Mouse (Mus musculus): ENCODE data around the gene Ada. TPM values are rescaled to one million over a fixed set of nuclear protein-coding genes. Genes with fewer than 3 reads are reported as not detected.
A peak's percentile ranks its signal among the peaks of the same experiment; 100 is the strongest.

Ada gene
- total and polyA plus RNA-seq, 3 experiments: 18.0 to 24.0 (median 19.9) TPM

GRCm38 (mm10) chr2:163787709-163788108 is 37.7 kb upstream of the Ada start:
- in situ Hi-C loops (cut with MboI; ENCODE audit: low pct_ligation_motif_present, low pct_unique_long_range_greater_than_20kb, low sequenced_read_pairs): no loop called here
- no peak for TF ChIP-seq USF1 (IDR thresholded peaks at IDR 0.05; ENCODE audit: low read depth, low read length)
- TF ChIP-seq MAZ (IDR thresholded peaks at IDR 0.05; ENCODE audit: low read depth, low read length): 0 out of 2 replicates have a peak, but pooled peaks have one; percentile 28
- peak; percentile 31 for TF ChIP-seq ZC3H11A (IDR thresholded peaks at IDR 0.05; ENCODE audit: low read depth, low read length)
- peak; percentile 52 to 89 for TF ChIP-seq CTCF (conservative IDR thresholded peaks at IDR 0.05 in 1 of 2, IDR thresholded peaks at IDR 0.05 in 1 of 2; ENCODE audit: low read depth in 2 of 2, low read length in 2 of 2)
- TF ChIP-seq RAD21 (IDR thresholded peaks at IDR 0.05; ENCODE audit: low read depth, low read length): peak; percentile 77
- 0 out of 2 replicates have a peak, but pooled peaks have one; percentile 14 for TF ChIP-seq MAX (IDR thresholded peaks at IDR 0.05; ENCODE audit: low read length)
- TF ChIP-seq MYC (IDR thresholded peaks at IDR 0.05; ENCODE audit: low read depth, low read length): 0 out of 2 replicates have a peak, but pooled peaks have one; percentile 33
- peak; percentile 71 for TF ChIP-seq SMC3 (IDR thresholded peaks at IDR 0.05; ENCODE audit: low read depth, low read length)
- TF ChIP-seq BHLHE40 (IDR thresholded peaks at IDR 0.05; ENCODE audit: low read depth, low read length): no peak
- H3K4me2 ChIP-seq (ENCODE audit: insufficient read depth, low read depth, poor library complexity, severe bottlenecking): no peak overlapping the region
- H3K79me2 ChIP-seq (replicated peaks; ENCODE audit: control insufficient read depth, extremely low read depth, insufficient read depth, poor library complexity, severe bottlenecking): no peaks in the 10 kb centered on the region
- no peak overlapping the region for H3K27ac ChIP-seq (ENCODE audit: insufficient read depth, low read depth)
- no peaks in the 10 kb centered on the region for H3K36me3 ChIP-seq (replicated peaks in 1 of 2; ENCODE audit: control insufficient read depth in 1 of 2, insufficient read depth in 1 of 2, low read length in 1 of 2)
- no peak overlapping the region for H3K9ac ChIP-seq (ENCODE audit: insufficient read depth, low read depth)
- peak; percentile 72 for DNase-seq (ENCODE audit: extremely low read depth)
- H3K4me1 ChIP-seq (ENCODE audit: control insufficient read depth in 1 of 2, insufficient read depth in 2 of 2): peaks cover 0 to 3% of the 10 kb centered on the region in 2 experiments; a peak in 1 of 4 replicates
- H3K4me3 ChIP-seq (replicated peaks in 1 of 3; ENCODE audit: low read depth in 2 of 3, low read length in 2 of 3, poor library complexity in 1 of 3): no peak overlapping the region
- dilution Hi-C loops (cut with MboI; ENCODE audit: extremely low pct_ligation_motif_present, extremely low pct_unique_long_range_greater_than_20kb, low sequenced_read_pairs): no loop called here
- peaks cover 15% of the 10 kb centered on the region for H3K27me3 ChIP-seq (replicated peaks)
- no peaks in the 10 kb centered on the region for H3K9me3 ChIP-seq (replicated peaks; ENCODE audit: low read length)

GRCm38 (mm10) chr2:163787086-163787485 is 37.0 kb upstream of the Ada start:
- Histone ChIP-seq H3K79me2 (replicated peaks; ENCODE audit: control insufficient read depth, extremely low read depth, insufficient read depth, poor library complexity, severe bottlenecking) (no peaks in the 10 kb centered on the region), H3K9me3 (replicated peaks; ENCODE audit: low read length) (peaks cover 5% of the 10 kb centered on the region), H3K27me3 (replicated peaks) (peaks cover 19% of the 10 kb centered on the region), H3K4me3 (replicated peaks in 1 of 3; ENCODE audit: low read depth in 2 of 3, low read length in 2 of 3, poor library complexity in 1 of 3) (no peak overlapping the region), H3K27ac (ENCODE audit: insufficient read depth, low read depth) (no peak overlapping the region), H3K4me1 (ENCODE audit: control insufficient read depth in 1 of 2, insufficient read depth in 2 of 2) (peaks cover 0 to 3% of the 10 kb centered on the region in 2 experiments; a peak in 1 of 4 replicates), H3K4me2 (ENCODE audit: insufficient read depth, low read depth, poor library complexity, severe bottlenecking) (no peak overlapping the region), H3K9ac (ENCODE audit: insufficient read depth, low read depth) (no peak overlapping the region), H3K36me3 (replicated peaks in 1 of 2; ENCODE audit: control insufficient read depth in 1 of 2, insufficient read depth in 1 of 2, low read length in 1 of 2) (no peaks in the 10 kb centered on the region)
- dilution Hi-C loops (cut with MboI; ENCODE audit: extremely low pct_ligation_motif_present, extremely low pct_unique_long_range_greater_than_20kb, low sequenced_read_pairs) (no loop called here), in situ Hi-C loops (cut with MboI; ENCODE audit: low pct_ligation_motif_present, low pct_unique_long_range_greater_than_20kb, low sequenced_read_pairs) (no loop called here)
- TF ChIP-seq MAX (IDR thresholded peaks at IDR 0.05; ENCODE audit: low read length): no peak
- no peak for TF ChIP-seq MXI1 (IDR thresholded peaks at IDR 0.05; ENCODE audit: low read depth, low read length)
- no peak for TF ChIP-seq KAT2A (IDR thresholded peaks at IDR 0.05; ENCODE audit: insufficient replicate concordance, low read length)
- TF ChIP-seq JUN (IDR thresholded peaks at IDR 0.05; ENCODE audit: insufficient read depth, low read depth, low read length): no peak
- no peak for TF ChIP-seq ZC3H11A (IDR thresholded peaks at IDR 0.05; ENCODE audit: low read depth, low read length)
- no peak for DNase-seq (ENCODE audit: extremely low read depth)

- Histone ChIP-seq H3K79me2 (replicated peaks; ENCODE audit: control insufficient read depth, extremely low read depth, insufficient read depth, poor library complexity, severe bottlenecking) (no peaks in the 10 kb centered on the region), H3K4me2 (ENCODE audit: insufficient read depth, low read depth, poor library complexity, severe bottlenecking) (no peak overlapping the region), H3K27ac (ENCODE audit: insufficient read depth, low read depth) (no peak overlapping the region), H3K4me1 (ENCODE audit: control insufficient read depth in 1 of 2, insufficient read depth in 2 of 2) (peaks cover 0 to 3% of the 10 kb centered on the region in 2 experiments; a peak in 1 of 4 replicates), H3K4me3 (replicated peaks in 1 of 3; ENCODE audit: low read depth in 2 of 3, low read length in 2 of 3, poor library complexity in 1 of 3) (no peak overlapping the region), H3K36me3 (replicated peaks in 1 of 2; ENCODE audit: control insufficient read depth in 1 of 2, insufficient read depth in 1 of 2, low read length in 1 of 2) (no peaks in the 10 kb centered on the region), H3K27me3 (replicated peaks) (peaks cover 43% of the 10 kb centered on the region), H3K9me3 (replicated peaks; ENCODE audit: low read length) (peaks cover 7% of the 10 kb centered on the region), H3K9ac (ENCODE audit: insufficient read depth, low read depth) (no peak overlapping the region)
- no peak for DNase-seq (ENCODE audit: extremely low read depth)
- TF ChIP-seq MAFK (IDR thresholded peaks at IDR 0.05; ENCODE audit: insufficient replicate concordance, low read length): no peak
- no peak for TF ChIP-seq ZMIZ1 (IDR thresholded peaks at IDR 0.05; ENCODE audit: low read depth, low read length)
- TF ChIP-seq ELF1 (IDR thresholded peaks at IDR 0.05; ENCODE audit: low read depth, low read length): no peak
- TF ChIP-seq SMC3 (IDR thresholded peaks at IDR 0.05; ENCODE audit: low read depth, low read length): no peak
- no peak for TF ChIP-seq ZNF384 (IDR thresholded peaks at IDR 0.05; ENCODE audit: low read depth, low read length)
- TF ChIP-seq UBTF (IDR thresholded peaks at IDR 0.05; ENCODE audit: low read depth, low read length): no peak
- no peak for TF ChIP-seq SIN3A (IDR thresholded peaks at IDR 0.05; ENCODE audit: low read length)
- TF ChIP-seq ETS1 (conservative IDR thresholded peaks at IDR 0.05; ENCODE audit: low read depth, low read length): no peak
- TF ChIP-seq E2F4 (IDR thresholded peaks at IDR 0.05; ENCODE audit: insufficient replicate concordance, low read depth, low read length): no peak
- no peak for TF ChIP-seq TBP (conservative IDR thresholded peaks at IDR 0.05; ENCODE audit: low read depth, low read length)
- TF ChIP-seq POLR2A (IDR thresholded peaks at IDR 0.05; ENCODE audit: low read depth, low read length): no peak
- no peak for TF ChIP-seq CHD1 (IDR thresholded peaks at IDR 0.05; ENCODE audit: low read depth, low read length)
- dilution Hi-C loops (cut with MboI; ENCODE audit: extremely low pct_ligation_motif_present, extremely low pct_unique_long_range_greater_than_20kb, low sequenced_read_pairs): no loop called here
- in situ Hi-C loops (cut with MboI; ENCODE audit: low pct_ligation_motif_present, low pct_unique_long_range_greater_than_20kb, low sequenced_read_pairs): no loop called here
These were observed 33.9 kb upstream of the Ada start for GRCm38 (mm10) chr2:163783901-163784300.

Measured in CH12.LX (cell line).